ENCODE assay signal across 8 mouse cellular contexts in genomic region chr6:56652121-56652592, GRCm38 (mm10). TPM values are rescaled to one million over a fixed set of nuclear protein-coding genes. Genes with fewer than 3 reads are reported as not detected.
DNase-seq lines count a peak whose midpoint lies in the region; ATAC-seq and TF ChIP-seq lines count a peak whose summit lies in the region.

No protein-coding gene starts in this region.

- peak overlapping the region; percentile 21; the same call in 1 of the 2 replicates for H3K4me3 ChIP-seq in cortical plate, adult 2 months (ENCODE audit: insufficient read depth, low read length)
- peak overlapping the region; percentile 28 for H3K4me3 ChIP-seq in limb, embryonic 11.5 days (ENCODE audit: low read depth, low read length)
- peak overlapping the region; percentile 35 for H3K4me3 ChIP-seq in neural tube, embryonic 11.5 days (ENCODE audit: low read depth, low read length)

- ATAC-seq in granulocyte monocyte progenitor cell, adult 5-6 weeks (replicated peaks; ENCODE audit: poor library complexity, severe bottlenecking): peak; percentile 35; the same call in 1 of the 2 replicates
- ATAC-seq in limb, embryonic 11.5 days (ENCODE audit: insufficient number of reproducible peaks, low FRiP score, low TSS enrichment, low read depth): no peak
- peak; percentile 48 for ATAC-seq in neural tube, embryonic 11.5 days (ENCODE audit: insufficient read depth, low FRiP score, low TSS enrichment)

- H3K4me2 ChIP-seq in limb, embryonic 11.5 days (ENCODE audit: low read depth, severe bottlenecking): peak overlapping the region; percentile 74
- peak overlapping the region; percentile 75 for H3K4me2 ChIP-seq in neural tube, embryonic 11.5 days (ENCODE audit: low read depth)

- TF ChIP-seq POLR2A in cortical plate, adult 2 months (IDR thresholded peaks at IDR 0.05; ENCODE audit: extremely low read depth, insufficient read depth, low read length): no peak

- no peaks in the 10 kb centered on the region for H3K9me3 ChIP-seq in limb, embryonic 11.5 days (ENCODE audit: control insufficient read depth, low read length)
- H3K9me3 ChIP-seq in neural tube, embryonic 11.5 days (ENCODE audit: control insufficient read depth, low read length): no peaks in the 10 kb centered on the region

- 1% methylated on average over 36 of the region's 36 CpGs for WGBS in limb, embryonic 11.5 days
- under 1% methylated on average over 36 of the region's 36 CpGs for WGBS in neural tube, embryonic 11.5 days

- H3K9ac ChIP-seq in limb, embryonic 11.5 days (ENCODE audit: low read length): peak overlapping the region; percentile 40; the same call in 1 of the 2 replicates
- peak overlapping the region; percentile 45 for H3K9ac ChIP-seq in neural tube, embryonic 11.5 days (ENCODE audit: low read length)

- no peaks in the 10 kb centered on the region for H3K4me1 ChIP-seq in cortical plate, adult 2 months (ENCODE audit: control insufficient read depth, insufficient read depth, low read length)
- 0 out of 2 replicates have a peak, but pooled peaks cover 3% of the 10 kb centered on the region for H3K4me1 ChIP-seq in limb, embryonic 11.5 days (ENCODE audit: control insufficient read depth, insufficient read depth, low read length)
- H3K4me1 ChIP-seq in neural tube, embryonic 11.5 days (ENCODE audit: control insufficient read depth, insufficient read depth, low read length): no peaks in the 10 kb centered on the region

- TF ChIP-seq CTCF in cortical plate, adult 2 months (IDR thresholded peaks at IDR 0.05; ENCODE audit: extremely low read depth, insufficient read depth, low read length): no peak

- no peak overlapping the region for H3K27ac ChIP-seq in cortical plate, adult 2 months (ENCODE audit: insufficient read depth, low read length)
- no peak overlapping the region for H3K27ac ChIP-seq in limb, embryonic 11.5 days (replicated peaks; ENCODE audit: low read depth, low read length)
- H3K27ac ChIP-seq in neural tube, embryonic 11.5 days (ENCODE audit: low read depth, low read length): no peak overlapping the region

- peaks cover 16% of the 10 kb centered on the region for H3K27me3 ChIP-seq in limb, embryonic 11.5 days (ENCODE audit: control insufficient read depth, insufficient read depth, low read length)
- H3K27me3 ChIP-seq in neural tube, embryonic 11.5 days (ENCODE audit: control insufficient read depth, insufficient read depth, low read length): peaks cover 3% of the 10 kb centered on the region; the same call in 1 of the 2 replicates

- peak; percentile 5 to 11 for DNase-seq in left cerebral cortex, adult 18-20 months (ENCODE audit: low spot score in 2 of 2)
- no peak for DNase-seq in left cerebral cortex, adult 11 months (ENCODE audit: low spot score)
- DNase-seq in limb, embryonic 11.5 days (ENCODE audit: low spot score): peak; percentile 62
- peak; percentile 43 for DNase-seq in neural tube, embryonic 11.5 days (ENCODE audit: low spot score)
- no peak for DNase-seq in urinary bladder, adult 18-20 months (ENCODE audit: low spot score in 2 of 2)
- no peak for DNase-seq in layer of hippocampus, adult 11-12 months (ENCODE audit: low spot score)

- no peaks in the 10 kb centered on the region for H3K36me3 ChIP-seq in limb, embryonic 11.5 days (ENCODE audit: control insufficient read depth, insufficient read depth, low read length)
- no peaks in the 10 kb centered on the region for H3K36me3 ChIP-seq in neural tube, embryonic 11.5 days (ENCODE audit: control insufficient read depth, insufficient read depth, low read length)

RNA-seq across cellular contexts. Expression of gene Lsm5, which starts 52.4 kb away (rescaled TPM):
- total RNA-seq in left cerebral cortex, adult 18-20 months (2021): 10 to 100 TPM; 12.5 to 13.8 TPM
- polyA plus RNA-seq in cortical plate, adult 2 months (2012; rRNA removed): 23.5 and 24.2 TPM in 2 replicates
- 187 and 189 TPM in 2 replicates for total RNA-seq in granulocyte monocyte progenitor cell, adult 5-6 weeks (2014; fragmentation: Nextera tagmentation)
- 202 and 238 TPM in 2 replicates for total RNA-seq in granulocyte monocyte progenitor cell, adult 5-6 weeks (2017)
- polyA plus RNA-seq in limb, embryonic 11.5 days (2014; fragmentation: Nextera tagmentation; extraction: Ambion mirVana): 234 and 235 TPM in 2 replicates
- polyA plus RNA-seq in neural tube, embryonic 11.5 days (2014; fragmentation: Nextera tagmentation; extraction: Ambion mirVana): 172 and 177 TPM in 2 replicates

Comparison
In these comparisons a context has a peak if more than half of its experiments do, and no peak if none do; other contexts are left out.
1. DNase-seq: peak in left cerebral cortex, adult 18-20 months (2 of 2), limb, embryonic 11.5 days (single experiment) and neural tube, embryonic 11.5 days (single experiment); none in left cerebral cortex, adult 11 months (single experiment), urinary bladder, adult 18-20 months (0 of 2) and layer of hippocampus, adult 11-12 months (single experiment).
2. Peak in every context shown above with its lines, with median percentiles within 50 percentile points of each other: H3K4me3 ChIP-seq.